Mouse (Mus musculus) G1E (cell line): ENCODE results near the gene Fgfr2.

Experiments
- CTCF ChIP-seq: IDR thresholded peaks from 2 replicates; pipeline ENCODE4 v1.5.1; 2012; ENCODE audit warnings: low read depth, low read length, inconsistent platforms, mixed read lengths
- GATA1 ChIP-seq: IDR thresholded peaks from 2 replicates; pipeline ENCODE4 v1.6.1; 2012; ENCODE audit warnings: borderline replicate concordance, low read length, inconsistent platforms, mixed read lengths

DNA sequence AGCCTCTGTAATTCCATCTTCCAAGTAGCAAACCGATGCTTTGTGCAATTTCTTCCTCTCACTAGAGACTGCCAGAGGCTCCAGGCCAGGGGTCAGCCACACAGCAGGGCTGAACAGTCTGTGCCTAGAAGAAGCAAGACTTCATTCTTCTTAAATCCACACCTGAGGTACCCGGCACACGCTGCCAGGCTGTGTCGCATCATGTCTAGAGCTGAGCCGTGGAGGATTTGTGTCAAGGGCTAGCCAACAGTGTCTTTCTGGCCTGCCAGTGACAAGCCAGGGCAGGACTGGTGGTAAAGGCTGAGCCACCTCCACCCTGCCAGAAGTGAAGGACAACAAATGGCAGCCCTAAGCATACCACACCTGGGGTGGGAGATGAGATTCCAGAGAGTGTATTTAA lies 2910.0 kb downstream of the Fgfr2 start:
- TF ChIP-seq GATA1 (no peak), CTCF (no peak)
